Mouse (Mus musculus) neural tube, embryonic 11.5 days (tissue): ENCODE measurements around the gene Hbq1a. TPM values are rescaled to one million over a fixed set of nuclear protein-coding genes. Genes with fewer than 3 reads are reported as not detected.
"Not testable (repeated sequence)": the region's sequence is repeated elsewhere in the genome, so short reads cannot be mapped to it uniquely, and the experiment has no call there.

Experiments
- ATAC-seq: fragments of 200-750 bp; cut with Nextera tagmentation; 2 replicates; pipeline ENCODE4 v1.8.0; 2017; ENCODE audit warnings: moderate number of reproducible peaks, mild to moderate bottlenecking, moderate TSS enrichment, moderate library complexity; ENCODE audit not compliant: insufficient read depth, low FRiP score, low TSS enrichment
- DNase-seq: peaks from one replicate; pipeline ENCODE4 v3.0.0-alpha.2; 2015; ENCODE audit warnings: low spot score
- H3K27ac ChIP-seq: fragments of 300-500 bp; sonication (generic); 2 replicates; pipeline ENCODE4 v1.5.1; 2014; ENCODE audit warnings: low read depth, mild to moderate bottlenecking, low read length
- H3K27me3 ChIP-seq: fragments of 300-500 bp; sonication (generic); 2 replicates; pipeline ENCODE4 v1.6.1; 2014; ENCODE audit warnings: mild to moderate bottlenecking, low read length, mixed read lengths; ENCODE audit not compliant: control insufficient read depth, insufficient read depth
- H3K36me3 ChIP-seq: fragments of 300-500 bp; sonication (generic); 2 replicates; pipeline ENCODE4 v1.6.1; 2014; ENCODE audit warnings: mild to moderate bottlenecking, low read length, moderate library complexity, mixed read lengths; ENCODE audit not compliant: control insufficient read depth, insufficient read depth
- H3K4me1 ChIP-seq: fragments of 300-500 bp; sonication (generic); 2 replicates; pipeline ENCODE4 v1.6.1; 2014; ENCODE audit warnings: low read length, mixed read lengths; ENCODE audit not compliant: control insufficient read depth, insufficient read depth
- H3K4me2 ChIP-seq: fragments of 300-500 bp; sonication (generic); 2 replicates; pipeline ENCODE4 v1.6.1; 2014; ENCODE audit warnings: low read depth, mild to moderate bottlenecking, moderate library complexity
- H3K4me3 ChIP-seq: fragments of 300-500 bp; sonication (generic); 2 replicates; pipeline ENCODE4 v1.5.1; 2014; ENCODE audit warnings: low read depth, low read length
- H3K9ac ChIP-seq: fragments of 300-500 bp; sonication (generic); 2 replicates; pipeline ENCODE4 v1.6.1; 2014; ENCODE audit warnings: mild to moderate bottlenecking, low read length
- H3K9me3 ChIP-seq: fragments of 300-500 bp; sonication (generic); 2 replicates; pipeline ENCODE4 v1.6.1; 2016; ENCODE audit warnings: low read length; ENCODE audit not compliant: control insufficient read depth
- WGBS: fragments of 180-500 bp; shearing (Covaris S2); extraction: QIAGEN DNeasy Blood & Tissue Kit; methylation state at CpG from one replicate; pipeline ENCODE4 v1.1.7; 2014; 5-methylcytosine and 5-hydroxymethylcytosine counted together
- polyA plus RNA-seq: library from polyadenylated mRNA; unstranded; fragments of >200 nt; fragmentation: Nextera tagmentation; extraction: Ambion mirVana; gene quantifications from 2 replicates; pipeline ENCODE4 v1.2.1, GENCODE M21; 2014

Hbq1a gene
- polyA plus RNA-seq, 1 experiment from 2014 or later, result 0.42 TPM

DNA sequence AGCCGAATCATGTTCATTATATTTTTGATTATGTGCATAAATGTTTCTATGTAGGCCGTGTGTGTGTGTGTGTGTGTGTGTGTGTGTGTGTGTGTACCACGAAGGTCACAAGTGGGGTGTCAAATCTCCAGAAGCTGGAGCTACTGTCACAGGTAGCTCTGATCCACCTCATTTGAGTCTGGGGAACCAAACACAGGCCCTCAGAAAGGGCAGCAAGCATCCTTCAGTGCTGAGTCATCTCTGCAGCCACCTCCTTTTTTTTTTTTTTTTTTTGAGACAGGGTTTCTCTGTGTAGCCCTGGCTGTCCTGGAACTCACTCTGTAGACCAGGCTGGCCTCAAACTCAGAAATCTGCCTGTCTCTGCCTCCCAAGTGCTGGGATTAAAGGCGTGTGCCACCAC is 7.0 kb upstream of the Hbq1a start:
- H3K9me3 ChIP-seq, ATAC-seq: not testable (repeated sequence)

DNA sequence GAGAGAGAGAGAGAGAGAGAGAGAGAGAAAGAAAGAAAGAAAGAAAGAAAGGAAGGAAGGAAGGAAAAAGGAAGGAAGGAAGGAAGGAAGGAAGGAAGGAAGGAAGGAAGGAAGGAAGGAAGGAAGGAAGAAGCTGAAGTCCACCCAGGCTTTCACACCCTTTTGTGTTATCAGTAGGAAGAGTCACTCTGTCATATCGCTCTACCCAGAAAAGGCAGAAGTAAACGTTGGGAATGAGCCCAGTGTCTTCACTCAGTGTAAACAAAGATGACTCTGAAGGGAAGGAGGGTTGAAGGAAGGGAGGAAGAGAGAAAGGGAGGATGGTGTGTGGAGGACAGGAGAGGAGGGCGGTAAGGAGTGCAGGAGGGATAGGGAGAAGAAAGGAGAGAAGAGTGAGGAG is 6.4 kb upstream of the Hbq1a start:
- H3K9me3 ChIP-seq, H3K27ac ChIP-seq, DNase-seq, H3K4me1 ChIP-seq, H3K9ac ChIP-seq, H3K4me3 ChIP-seq, ATAC-seq, H3K27me3 ChIP-seq, H3K36me3 ChIP-seq, H3K4me2 ChIP-seq: not testable (repeated sequence)
- WGBS, result 72% methylated on average over 3 of the region's 3 CpGs

More for the DNA sequence above, 7.0 kb upstream of the Hbq1a start:
- H3K36me3 ChIP-seq, H3K27me3 ChIP-seq, H3K27ac ChIP-seq, H3K4me2 ChIP-seq, H3K4me1 ChIP-seq, H3K9ac ChIP-seq, DNase-seq, H3K4me3 ChIP-seq: not testable (repeated sequence)
- 80% methylated on average over 4 of the region's 4 CpGs for WGBS

- H3K27me3 ChIP-seq, H3K4me1 ChIP-seq, H3K36me3 ChIP-seq, H3K9me3 ChIP-seq, H3K4me3 ChIP-seq, H3K27ac ChIP-seq, ATAC-seq, H3K4me2 ChIP-seq, DNase-seq, H3K9ac ChIP-seq: not testable (repeated sequence)
- no CpG with 5 or more reads among the region's 4 CpGs for WGBS
Measured at GRCm38 (mm10) chr11:32296203-32296602, 3.7 kb upstream of the Hbq1a start, which contains the start of gene Hba-a2. TSS of gene Hba-a2 (plus strand) at chr11:32296489.

GRCm38 (mm10) chr11:32297417-32297816 is 2.5 kb upstream of the Hbq1a start:
- 54% methylated on average over 2 of the region's 2 CpGs for WGBS
- not testable (repeated sequence) for H3K27me3 ChIP-seq, H3K9ac ChIP-seq, H3K9me3 ChIP-seq, H3K4me2 ChIP-seq, ATAC-seq, H3K36me3 ChIP-seq, H3K27ac ChIP-seq, H3K4me3 ChIP-seq, DNase-seq, H3K4me1 ChIP-seq

GRCm38 (mm10) chr11:32297866-32298531 is 1.9 kb upstream of the Hbq1a start:
- Histone ChIP-seq H3K9ac (no peak overlapping the region), H3K4me3 (no peak overlapping the region), H3K27ac (no peak overlapping the region), H3K36me3 (no peaks in the 10 kb centered on the region), H3K4me1 (no peaks in the 10 kb centered on the region), H3K9me3 (no peaks in the 10 kb centered on the region), H3K27me3 (no peaks in the 10 kb centered on the region), H3K4me2 (no peak overlapping the region)
- DNase-seq (no peak), ATAC-seq (no peak)
- 89% methylated on average over 1 of the region's 1 CpGs for WGBS

DNA sequence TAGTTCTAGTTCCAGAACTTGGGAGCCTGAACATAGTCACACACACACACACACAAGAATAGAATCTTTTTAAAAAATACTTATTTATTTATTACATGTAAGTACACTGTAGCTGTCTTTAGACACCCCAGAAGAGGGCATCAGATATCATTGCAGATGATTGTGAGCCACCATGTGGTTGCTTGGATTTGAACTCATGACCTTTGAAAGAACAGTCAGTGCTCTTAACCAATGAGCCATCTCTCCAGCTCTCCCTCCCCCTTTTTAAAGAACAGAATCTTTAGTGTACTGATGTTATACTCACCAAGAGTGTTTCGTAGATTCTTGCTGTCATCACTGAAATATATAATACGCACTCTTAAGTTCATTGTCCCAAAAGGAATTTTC is 1.3 kb upstream of the Hbq1a start:
- H3K9me3 ChIP-seq, result no peaks in the 10 kb centered on the region
- WGBS, result 93% methylated on average over 2 of the region's 2 CpGs
- no peak overlapping the region for H3K9ac ChIP-seq
- H3K27me3 ChIP-seq, result no peaks in the 10 kb centered on the region
- ATAC-seq, result no peak
- no peaks in the 10 kb centered on the region for H3K36me3 ChIP-seq
- DNase-seq, result no peak
- H3K4me2 ChIP-seq, result no peak overlapping the region
- no peak overlapping the region for H3K27ac ChIP-seq
- H3K4me1 ChIP-seq, result no peaks in the 10 kb centered on the region
- H3K4me3 ChIP-seq, result no peak overlapping the region

GRCm38 (mm10) chr11:32300279-32301267 is 704 bp downstream of the Hbq1a start:
- Histone ChIP-seq H3K4me3 (no peak overlapping the region), H3K27ac (no peak overlapping the region), H3K9ac (no peak overlapping the region), H3K27me3 (no peaks in the 10 kb centered on the region), H3K36me3 (no peaks in the 10 kb centered on the region), H3K4me1 (no peaks in the 10 kb centered on the region), H3K4me2 (peak overlapping the region; percentile 27; the same call in 1 of the 2 replicates), H3K9me3 (no peaks in the 10 kb centered on the region)
- no peak for ATAC-seq
- DNase-seq, result no peak
- WGBS, result 56% methylated on average over 14 of the region's 17 CpGs

GRCm38 (mm10) chr11:32301506-32301905 is 1.6 kb downstream of the Hbq1a start:
- no peak overlapping the region for H3K4me3 ChIP-seq
- no peaks in the 10 kb centered on the region for H3K27me3 ChIP-seq
- H3K9me3 ChIP-seq, result no peaks in the 10 kb centered on the region
- ATAC-seq (no peak), DNase-seq (no peak)
- H3K4me2 ChIP-seq, result no peak overlapping the region
- H3K4me1 ChIP-seq, result no peaks in the 10 kb centered on the region
- H3K27ac ChIP-seq, result no peak overlapping the region
- no peaks in the 10 kb centered on the region for H3K36me3 ChIP-seq
- 68% methylated on average over 1 of the region's 1 CpGs for WGBS
- no peak overlapping the region for H3K9ac ChIP-seq
